Mouse (Mus musculus) hindbrain, embryonic 16.5 days (tissue): Measurements from ENCODE around the gene Pklr. TPM values are rescaled to one million over a fixed set of nuclear protein-coding genes. Genes with fewer than 3 reads are reported as not detected.

Experiments
- ATAC-seq: fragments of 200-750 bp; cut with Nextera tagmentation; 2 replicates; pipeline ENCODE4 v1.8.0; 2017; ENCODE audit warnings: moderate TSS enrichment, moderate library complexity
- H3K27ac ChIP-seq: fragments of 300-500 bp; sonication (generic); 2 replicates; pipeline ENCODE4 v1.5.1; 2014; ENCODE audit warnings: low read depth, mild to moderate bottlenecking, control low read depth, low read length, moderate library complexity
- H3K27me3 ChIP-seq: fragments of 300-500 bp; sonication (generic); replicated peaks from 2 replicates; pipeline ENCODE4 v1.6.1; 2014; ENCODE audit warnings: low read length; ENCODE audit not compliant: control insufficient read depth, insufficient read depth
- H3K36me3 ChIP-seq: fragments of 300-500 bp; sonication (generic); 2 replicates; pipeline ENCODE4 v1.6.1; 2014; ENCODE audit warnings: mild to moderate bottlenecking, low read length, moderate library complexity, mixed read lengths; ENCODE audit not compliant: control insufficient read depth, insufficient read depth
- H3K4me1 ChIP-seq: fragments of 300-500 bp; sonication (generic); 2 replicates; pipeline ENCODE4 v1.6.1; 2014; ENCODE audit warnings: low read depth, low read length; ENCODE audit not compliant: control insufficient read depth, insufficient read depth
- H3K4me2 ChIP-seq: fragments of 300-500 bp; sonication (generic); 2 replicates; pipeline ENCODE4 v1.6.1; 2014; ENCODE audit warnings: mild to moderate bottlenecking, low read length, control low read depth, moderate library complexity
- H3K4me3 ChIP-seq: fragments of 300-500 bp; sonication (generic); 2 replicates; pipeline ENCODE4 v1.5.1; 2014; ENCODE audit warnings: mild to moderate bottlenecking, low read length, control low read depth, moderate library complexity
- H3K9ac ChIP-seq: fragments of 300-500 bp; sonication (generic); 2 replicates; pipeline ENCODE4 v1.6.1; 2014; ENCODE audit warnings: low read depth, mild to moderate bottlenecking, control low read depth, low read length, moderate library complexity
- H3K9me3 ChIP-seq: fragments of 300-500 bp; sonication (generic); 2 replicates; pipeline ENCODE4 v1.6.1; 2014; ENCODE audit warnings: mild to moderate bottlenecking, low read length, moderate library complexity; ENCODE audit not compliant: control insufficient read depth
- WGBS: fragments of 180-500 bp; shearing (Covaris S2); extraction: QIAGEN DNeasy Blood & Tissue Kit; methylation state at CpG from one replicate; pipeline ENCODE4 v1.1.7; 2014; 5-methylcytosine and 5-hydroxymethylcytosine counted together
- polyA plus RNA-seq: library from polyadenylated mRNA; unstranded; fragments of >200 nt; fragmentation: Nextera tagmentation; extraction: Ambion mirVana; gene quantifications from 2 replicates; pipeline ENCODE4 v1.2.1, GENCODE M21; 2015

Gene Pklr
- polyA plus RNA-seq, 1 experiment from 2014 or later = 0.10 TPM

- Histone ChIP-seq H3K4me3 (no peak overlapping the region), H3K4me2 (no peak overlapping the region), H3K27ac (no peak overlapping the region), H3K27me3 (no peaks in the 10 kb centered on the region), H3K9ac (no peak overlapping the region), H3K36me3 (no peaks in the 10 kb centered on the region), H3K9me3 (no peaks in the 10 kb centered on the region), H3K4me1 (no peaks in the 10 kb centered on the region)
- 84% methylated on average over 4 of the region's 4 CpGs for WGBS
- no peak for ATAC-seq
Observed at GRCm38 (mm10) chr3:89113058-89113457, 22.9 kb upstream of the Pklr start.

- H3K4me3 ChIP-seq = no peak overlapping the region
- H3K27ac ChIP-seq = no peak overlapping the region
- H3K4me1 ChIP-seq = no peaks in the 10 kb centered on the region
- 13% methylated on average over 2 of the region's 2 CpGs for whole genome bisulfite sequencing
- no peaks in the 10 kb centered on the region for H3K9me3 ChIP-seq
- no peak for ATAC-seq
- no peak overlapping the region for H3K9ac ChIP-seq
- H3K36me3 ChIP-seq = no peaks in the 10 kb centered on the region
- no peak overlapping the region for H3K4me2 ChIP-seq
- no peaks in the 10 kb centered on the region for H3K27me3 ChIP-seq
Observed at GRCm38 (mm10) chr3:89115522-89115921, 20.4 kb upstream of the Pklr start.

GRCm38 (mm10) chr3:89123313-89123712, 12.6 kb upstream of the Pklr start:
- no peak overlapping the region for H3K4me3 ChIP-seq
- H3K4me1 ChIP-seq = no peaks in the 10 kb centered on the region
- H3K27me3 ChIP-seq = no peaks in the 10 kb centered on the region
- no peak overlapping the region for H3K9ac ChIP-seq
- no peak for ATAC-seq
- WGBS = 85% methylated on average over 2 of the region's 2 CpGs
- no peaks in the 10 kb centered on the region for H3K36me3 ChIP-seq
- H3K4me2 ChIP-seq = no peak overlapping the region
- no peak overlapping the region for H3K27ac ChIP-seq
- H3K9me3 ChIP-seq = no peaks in the 10 kb centered on the region

DNA sequence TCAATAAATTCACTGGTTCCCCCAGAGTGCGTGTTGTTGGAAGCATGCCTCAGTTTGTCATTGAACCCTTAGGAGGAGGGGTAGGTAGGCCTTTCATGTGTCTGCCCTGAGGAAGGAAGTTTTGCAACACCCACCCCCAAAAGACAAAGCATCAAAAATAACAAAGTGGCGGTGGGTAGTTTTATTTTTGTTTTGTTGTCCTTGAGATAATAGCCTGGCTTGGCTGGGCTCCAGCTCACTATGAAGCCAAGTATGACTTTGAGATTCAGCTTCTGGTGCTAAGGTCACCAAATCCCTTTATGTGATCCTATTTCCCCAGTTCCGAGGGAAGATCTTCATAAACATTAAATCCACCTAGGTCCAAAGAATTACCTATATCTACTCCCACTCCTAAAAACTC, 11.7 kb upstream of the Pklr start:
- Histone ChIP-seq H3K9me3 (no peaks in the 10 kb centered on the region), H3K27ac (no peak overlapping the region), H3K27me3 (no peaks in the 10 kb centered on the region), H3K36me3 (no peaks in the 10 kb centered on the region), H3K4me2 (no peak overlapping the region), H3K9ac (no peak overlapping the region), H3K4me1 (no peaks in the 10 kb centered on the region), H3K4me3 (no peak overlapping the region)
- ATAC-seq = no peak
- 73% methylated on average over 3 of the region's 3 CpGs for WGBS

DNA sequence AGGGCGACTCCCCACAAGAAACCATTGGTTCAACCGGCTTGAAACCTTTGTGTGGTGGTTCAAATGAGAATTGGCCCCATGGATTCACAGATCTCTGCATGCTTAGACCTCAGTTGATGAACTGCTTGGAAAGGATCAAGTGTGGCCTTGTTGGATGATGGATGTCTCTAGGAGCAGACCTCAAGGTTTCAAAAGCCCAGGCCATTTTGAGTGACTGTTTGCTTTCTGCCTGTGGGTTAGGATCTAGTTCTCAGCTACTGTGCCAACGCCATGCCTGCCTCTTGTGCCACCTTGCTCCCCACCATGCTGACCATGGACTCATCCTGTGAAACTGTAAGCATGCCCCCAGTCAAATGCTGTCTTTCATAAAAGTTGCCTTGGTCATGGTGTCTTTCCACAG, 10.0 kb upstream of the Pklr start:
- Histone ChIP-seq H3K27ac (no peak overlapping the region), H3K4me2 (no peak overlapping the region), H3K9me3 (no peaks in the 10 kb centered on the region), H3K4me1 (no peaks in the 10 kb centered on the region), H3K36me3 (no peaks in the 10 kb centered on the region), H3K9ac (no peak overlapping the region), H3K27me3 (no peaks in the 10 kb centered on the region), H3K4me3 (no peak overlapping the region)
- no peak for ATAC-seq
- WGBS = 90% methylated on average over 3 of the region's 3 CpGs

- no peak overlapping the region for H3K4me3 ChIP-seq
- no peaks in the 10 kb centered on the region for H3K27me3 ChIP-seq
- H3K9ac ChIP-seq = no peak overlapping the region
- WGBS = 90% methylated on average over 3 of the region's 3 CpGs
- no peaks in the 10 kb centered on the region for H3K36me3 ChIP-seq
- H3K27ac ChIP-seq = no peak overlapping the region
- peaks cover 5% of the 10 kb centered on the region; the same call in 1 of the 2 replicates for H3K4me1 ChIP-seq
- no peak overlapping the region for H3K4me2 ChIP-seq
- no peaks in the 10 kb centered on the region for H3K9me3 ChIP-seq
- no peak for ATAC-seq
Observed at GRCm38 (mm10) chr3:89129908-89130307, 6.0 kb upstream of the Pklr start.

DNA sequence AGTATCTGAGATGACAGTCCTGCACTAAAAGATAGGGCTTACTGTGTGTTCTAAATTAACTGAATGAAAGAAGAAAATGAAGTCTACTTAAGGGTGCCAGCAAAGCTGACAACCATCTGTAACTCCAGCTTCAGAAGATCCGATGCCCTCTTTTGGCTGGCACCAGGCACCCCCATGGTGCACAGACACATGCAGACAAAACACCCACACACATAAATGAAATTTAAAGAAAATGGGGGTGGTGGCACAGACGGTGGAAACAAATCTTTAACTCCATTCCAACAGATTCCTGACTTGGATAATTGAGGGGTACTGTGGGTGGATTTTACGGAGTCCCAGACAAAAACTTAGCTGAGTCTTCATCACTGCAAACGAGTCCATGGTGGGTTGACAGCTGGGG, 4.1 kb upstream of the Pklr start:
- Histone ChIP-seq H3K36me3 (no peaks in the 10 kb centered on the region), H3K27ac (no peak overlapping the region), H3K4me1 (peaks cover 5% of the 10 kb centered on the region; the same call in 1 of the 2 replicates), H3K27me3 (no peaks in the 10 kb centered on the region), H3K9ac (peak overlapping the region; percentile 56), H3K4me2 (peak overlapping the region; percentile 77), H3K4me3 (no peak overlapping the region; the same call in none of the 2 replicates), H3K9me3 (no peaks in the 10 kb centered on the region)
- WGBS = 30% methylated on average over 4 of the region's 4 CpGs
- 0 out of 2 replicates have a peak, but pooled peaks have one; percentile 9 for ATAC-seq

DNA sequence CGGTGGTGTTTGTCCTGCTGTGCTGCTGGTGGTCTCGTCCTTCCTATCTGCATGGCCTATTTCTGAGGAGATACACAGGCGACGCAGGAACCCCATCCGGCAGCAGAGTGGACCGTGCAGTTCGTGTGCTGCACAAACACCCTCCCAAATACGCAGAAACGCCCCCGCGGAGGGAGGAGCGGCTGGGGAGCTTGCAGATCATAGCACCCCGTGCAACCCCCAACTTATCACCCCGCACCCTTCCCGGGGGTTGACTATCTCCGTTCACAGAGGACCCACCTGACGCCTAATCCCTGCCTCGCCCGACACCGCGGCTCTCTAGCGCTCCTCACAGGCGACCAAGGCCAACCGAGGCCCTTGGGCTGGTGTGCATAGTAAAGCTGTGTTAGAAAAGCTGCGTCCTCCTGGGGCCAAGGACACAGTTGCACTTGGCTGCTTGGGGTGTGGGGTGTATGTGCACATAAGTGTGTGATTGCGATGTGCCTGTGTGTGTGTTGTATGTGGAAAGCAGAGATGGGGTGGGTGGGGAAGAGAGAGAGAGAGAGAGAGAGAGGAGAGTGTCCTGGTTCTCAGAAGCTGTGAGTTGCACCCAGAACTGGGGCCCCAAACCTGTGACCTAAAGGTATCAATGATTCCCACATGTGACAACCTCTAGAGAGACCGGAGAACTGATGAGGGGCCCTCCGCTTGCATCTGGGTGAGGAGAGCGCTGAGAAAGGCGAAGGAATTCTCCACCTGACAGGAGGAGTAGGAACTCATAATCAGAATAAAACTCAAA, 3.5 kb upstream of the Pklr start:
- no peaks in the 10 kb centered on the region for H3K36me3 ChIP-seq
- peak; percentile 81 for ATAC-seq
- WGBS = 17% methylated on average over 30 of the region's 30 CpGs

DNA sequence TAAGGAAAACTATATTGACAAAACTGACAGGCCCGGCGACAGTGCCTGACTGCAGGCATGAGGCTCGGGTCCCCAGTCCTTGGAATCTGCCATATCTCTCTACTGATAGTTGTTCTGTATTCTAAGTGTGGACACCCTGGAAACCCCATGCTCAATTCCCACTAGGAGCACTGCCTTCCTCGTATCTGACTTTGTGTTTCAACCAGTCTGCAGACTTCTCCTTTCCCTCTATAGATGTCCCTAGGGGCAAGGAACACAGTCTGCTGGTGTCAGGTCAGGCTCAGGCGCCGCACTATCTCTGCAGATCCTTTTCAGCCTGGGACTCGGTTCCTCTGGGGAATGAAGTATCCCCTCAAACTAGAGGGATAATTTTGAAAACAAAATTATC, 2.9 kb upstream of the Pklr start:
- Histone ChIP-seq H3K9me3 (no peaks in the 10 kb centered on the region), H3K27ac (no peak overlapping the region), H3K4me1 (peaks cover 5% of the 10 kb centered on the region; the same call in 1 of the 2 replicates), H3K9ac (no peak overlapping the region), H3K27me3 (no peaks in the 10 kb centered on the region), H3K4me3 (no peak overlapping the region), H3K36me3 (no peaks in the 10 kb centered on the region), H3K4me2 (no peak overlapping the region)
- ATAC-seq = no peak
- WGBS = 82% methylated on average over 7 of the region's 7 CpGs

More for the DNA sequence above, 3.5 kb upstream of the Pklr start:
- Histone ChIP-seq H3K4me1 (peaks cover 5% of the 10 kb centered on the region; the same call in 1 of the 2 replicates), H3K9ac (peak overlapping the region; percentile 56), H3K27me3 (no peaks in the 10 kb centered on the region), H3K27ac (no peak overlapping the region), H3K9me3 (no peaks in the 10 kb centered on the region), H3K4me2 (peak overlapping the region; percentile 77), H3K4me3 (peak overlapping the region; percentile 35)
